Mouse (Mus musculus) kidney, postnatal 4 days (tissue): ENCODE measurements around the gene Dok5.
A peak's percentile ranks its signal among the peaks of the same experiment; 100 is the strongest.

Experiments
- DNase-seq, 2 experiments: peaks; one replicate each; pipeline ENCODE4 v3.0.0; 2021; ENCODE audit warnings: mixed read lengths in 2 of 2

The Dok5 gene

GRCm38 (mm10) chr2:170863201-170863600 is 131.6 kb downstream of the Dok5 start:
- no peak for DNase-seq

DNA sequence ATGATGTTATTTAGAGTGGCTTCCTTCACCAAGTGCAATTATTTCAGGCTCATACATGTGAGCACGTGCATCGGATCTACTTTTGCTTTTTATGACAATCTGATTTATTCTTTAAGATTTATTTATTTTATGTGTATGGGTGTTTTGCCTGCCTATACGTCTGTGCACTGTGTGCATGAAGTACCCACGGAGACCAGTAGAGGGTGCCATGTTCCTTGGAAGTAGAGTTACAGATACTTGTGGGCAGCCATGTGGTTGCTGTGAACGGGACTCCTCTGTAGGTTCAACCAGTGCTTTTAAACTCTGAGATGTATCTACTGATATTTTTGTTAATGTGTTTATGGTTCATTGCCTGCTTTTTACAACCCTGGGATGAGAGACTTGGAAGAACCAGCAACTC is 132.4 kb downstream of the Dok5 start:
- DNase-seq: peak; percentile 49 to 54

DNA sequence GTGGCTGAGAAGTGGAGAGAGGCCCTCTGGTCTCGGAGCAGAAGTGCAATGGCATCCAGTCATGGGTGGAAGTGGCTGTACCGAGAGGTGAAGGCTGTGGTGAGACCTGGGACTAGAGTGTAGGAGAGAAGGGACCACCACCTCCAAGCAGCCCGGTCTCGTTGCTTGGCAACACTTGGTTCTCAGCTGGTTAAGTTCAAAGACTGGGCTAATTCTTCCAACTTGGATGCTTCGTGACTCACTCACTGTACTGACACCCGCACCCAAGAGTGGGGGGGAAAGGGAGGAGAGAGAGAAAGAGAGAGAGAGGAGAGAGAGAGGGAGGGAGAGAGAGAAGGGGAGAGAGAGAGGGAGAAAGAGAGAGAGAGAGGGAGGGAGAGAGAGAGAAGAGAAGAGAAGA is 133.2 kb downstream of the Dok5 start:
- no peak for DNase-seq

DNA sequence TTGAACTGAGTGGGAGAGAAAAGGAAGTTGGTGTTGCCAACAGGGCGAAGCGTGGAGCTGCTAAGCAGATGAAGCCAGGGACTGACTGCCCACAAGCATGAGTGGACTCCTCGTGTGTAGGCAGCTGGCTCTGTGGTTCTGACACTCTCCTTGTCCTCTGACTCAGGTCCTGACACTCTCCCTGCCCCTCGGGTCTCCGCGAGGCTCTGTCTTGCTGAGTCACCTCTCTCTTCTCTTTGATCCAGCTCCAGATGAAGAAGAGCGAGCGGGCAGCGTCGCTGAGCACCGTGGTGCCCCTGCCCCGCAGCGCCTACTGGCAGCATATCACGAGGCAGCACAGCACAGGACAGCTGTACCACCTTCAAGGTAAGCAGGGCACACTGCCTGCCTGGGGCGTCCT is 139.0 kb downstream of the Dok5 start:
- DNase-seq: no peak

GRCm38 (mm10) chr2:170871469-170871868 is 139.9 kb downstream of the Dok5 start:
- no peak for DNase-seq

GRCm38 (mm10) chr2:170873382-170873781 is 141.8 kb downstream of the Dok5 start:
- peak; percentile 83 to 84 for DNase-seq

- DNase-seq: peak; percentile 89 to 91
Observed at GRCm38 (mm10) chr2:170877515-170877914, 145.9 kb downstream of the Dok5 start.

- no peak for DNase-seq
Observed at GRCm38 (mm10) chr2:170877936-170878335, 146.3 kb downstream of the Dok5 start.

DNA sequence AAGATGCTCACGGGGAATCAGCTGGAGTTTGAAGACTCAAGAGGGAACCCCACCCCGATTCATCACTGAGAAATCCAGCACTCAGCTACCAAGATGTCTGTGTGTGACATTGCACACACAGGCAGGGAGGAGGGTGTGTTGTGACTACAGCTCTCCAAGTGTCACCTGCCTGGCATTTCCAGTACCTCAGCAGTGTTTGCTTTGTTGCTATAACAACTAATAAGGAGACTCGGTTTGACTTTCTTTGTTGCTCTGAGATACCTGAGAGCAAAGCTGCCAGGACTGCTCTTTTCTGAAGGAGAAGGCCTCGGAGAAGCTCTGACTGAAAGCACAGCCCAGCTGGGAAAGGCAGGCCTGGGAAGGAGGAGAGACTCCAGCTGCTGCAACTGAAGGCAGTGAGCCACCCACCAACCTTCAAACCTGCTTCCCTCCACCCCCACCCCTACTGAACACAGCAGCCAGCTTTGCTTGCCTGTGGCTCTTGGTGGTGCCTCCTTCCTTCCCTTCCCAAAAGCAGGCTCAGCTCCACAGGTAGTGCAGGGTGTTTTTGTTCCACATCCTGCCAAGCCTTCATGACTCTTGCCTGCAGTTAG is 152.7 kb downstream of the Dok5 start:
- DNase-seq: no peak

- no peak for DNase-seq
Observed at GRCm38 (mm10) chr2:170887984-170888383, 156.4 kb downstream of the Dok5 start.

GRCm38 (mm10) chr2:170895096-170895495 is 163.5 kb downstream of the Dok5 start:
- DNase-seq: no peak

- no peak for DNase-seq
Observed at GRCm38 (mm10) chr2:170902204-170903028, 170.8 kb downstream of the Dok5 start.

- no peak for DNase-seq
Observed at GRCm38 (mm10) chr2:170903029-170903306, 171.4 kb downstream of the Dok5 start.

GRCm38 (mm10) chr2:170903367-170903766 is 171.8 kb downstream of the Dok5 start:
- DNase-seq: no peak

GRCm38 (mm10) chr2:170912589-170913223 is 181.1 kb downstream of the Dok5 start:
- DNase-seq: peak; percentile 59 to 61

DNA sequence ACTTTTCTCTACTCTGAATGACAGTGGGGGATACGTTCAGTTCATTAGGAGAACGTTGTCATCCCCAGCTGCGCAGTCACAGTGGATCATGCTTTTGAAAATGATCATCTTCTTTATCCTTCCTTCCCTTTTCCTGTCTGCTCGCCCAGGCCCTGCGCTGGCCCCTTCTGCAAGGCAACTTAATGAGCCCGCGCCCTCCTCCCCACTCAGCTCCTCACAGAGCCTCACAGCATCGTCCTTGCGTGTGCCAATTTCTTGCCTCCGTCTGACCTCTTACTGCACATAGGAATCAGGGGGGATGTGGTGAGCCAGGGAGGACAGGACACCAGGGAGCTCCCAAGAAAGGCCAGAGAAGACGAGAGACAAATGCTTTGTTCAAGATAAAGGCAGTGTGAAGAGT is 182.3 kb downstream of the Dok5 start:
- DNase-seq: no peak

- no peak for DNase-seq
Observed at GRCm38 (mm10) chr2:170915646-170916045, 184.0 kb downstream of the Dok5 start.

DNA sequence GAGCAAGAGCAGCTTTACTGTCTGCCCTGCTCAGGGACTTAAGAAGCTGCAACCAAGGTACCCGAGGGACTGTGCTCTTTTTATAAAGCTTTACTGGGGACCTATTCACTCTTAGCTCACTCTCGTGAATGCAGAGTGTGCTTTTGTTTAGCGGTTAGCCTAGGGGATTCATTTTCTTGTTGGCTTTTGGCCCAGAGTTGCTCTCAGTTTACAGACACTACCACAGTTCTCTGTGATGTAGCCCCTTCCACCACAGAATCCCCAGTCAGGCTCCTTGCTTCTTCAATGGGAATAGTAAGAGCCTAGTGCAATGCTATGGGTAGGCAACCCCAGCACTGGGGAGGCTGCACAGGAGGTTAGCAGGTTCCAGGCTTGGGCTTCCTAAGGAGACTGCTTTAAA is 190.7 kb downstream of the Dok5 start:
- DNase-seq: no peak

GRCm38 (mm10) chr2:170924131-170924530 is 192.5 kb downstream of the Dok5 start:
- DNase-seq: no peak

GRCm38 (mm10) chr2:170926237-170926636 is 194.6 kb downstream of the Dok5 start:
- DNase-seq: no peak
